ENCODE assay signal across 8 mouse cellular contexts in the genomic region with DNA sequence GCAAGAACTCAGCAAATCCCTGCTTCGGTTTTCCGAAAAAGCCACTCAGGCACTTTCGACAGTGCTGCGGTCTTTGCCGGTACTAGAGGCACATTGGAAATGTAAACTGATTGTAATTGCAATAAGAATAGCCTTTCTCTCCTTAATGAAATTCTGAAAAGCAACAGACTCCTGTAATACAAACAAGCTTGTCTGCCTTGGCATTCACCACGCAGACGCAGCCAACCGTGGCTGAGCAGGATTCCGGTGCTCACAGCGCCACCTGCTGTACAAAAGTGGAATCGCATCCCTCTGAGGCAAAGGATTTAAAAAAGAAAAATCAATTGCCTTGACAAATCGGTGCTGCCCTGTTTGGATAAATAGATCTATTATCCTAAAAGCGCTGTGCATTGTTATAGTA.
DNase-seq lines count a peak whose midpoint lies in the region; ATAC-seq lines count a peak whose summit lies in the region.

No protein-coding gene starts in this region.

- H3K4me1 ChIP-seq in megakaryocyte, embryonic 14.5 days: peaks cover 8% of the 10 kb centered on the region; the same call in 1 of the 2 replicates

- peak; percentile 61 for ATAC-seq in inflammation-experienced regulatory T-cells, adult 6 months

- peak overlapping the region; percentile 83 for H3K4me3 ChIP-seq in megakaryocyte, embryonic 14.5 days (replicated peaks)

- H3K36me3 ChIP-seq in megakaryocyte, embryonic 14.5 days (replicated peaks; ENCODE audit: low read length): no peaks in the 10 kb centered on the region

- H3K27me3 ChIP-seq in megakaryocyte, embryonic 14.5 days (replicated peaks): no peaks in the 10 kb centered on the region

- no peaks in the 10 kb centered on the region for H3K9me3 ChIP-seq in megakaryocyte, embryonic 14.5 days

- DNase-seq in adipocyte (ENCODE audit: low spot score): peak; percentile 90
- DNase-seq in embryo, embryonic 10 days (ENCODE audit: low spot score): peak; percentile 95
- peak; percentile 68 for DNase-seq in gastrocnemius, postnatal 25 days
- peak; percentile 55 to 94 for DNase-seq in left cerebral cortex, adult 9 months (ENCODE audit: low spot score in 2 of 2)
- peak; percentile 95 to 97 for DNase-seq in right cerebral cortex, adult 2 months (ENCODE audit: low spot score in 2 of 2)
- peak; percentile 61 for DNase-seq in urinary bladder, postnatal 10 days (ENCODE audit: low spot score)

Comparison
In these comparisons a context has a peak if more than half of its experiments do, and no peak if none do; other contexts are left out.
1. Peak in every context shown above with its lines: DNase-seq, ATAC-seq and H3K4me3 ChIP-seq.